Mouse (Mus musculus) brain, embryonic 18.5 days (tissue): ENCODE data around the gene Adam23.
A peak's percentile ranks its signal among the peaks of the same experiment; 100 is the strongest.

Source experiments
- DNase-seq: peaks from one replicate; pipeline ENCODE4 v3.0.0-alpha.2; 2012; ENCODE audit warnings: low read depth, low spot score

Adam23 gene

GRCm38 (mm10) chr1:63445656-63446046, at the start of gene Adam23:
Adam23 (plus strand) TSS chr1:63445891.
- peak; percentile 65 for DNase-seq

- DNase-seq = no peak
Observed at GRCm38 (mm10) chr1:63401130-63401529, 44.6 kb upstream of the Adam23 start.

GRCm38 (mm10) chr1:63403601-63404000, 42.1 kb upstream of the Adam23 start:
- no peak for DNase-seq

GRCm38 (mm10) chr1:63408344-63408743, 37.3 kb upstream of the Adam23 start:
- DNase-seq = no peak

GRCm38 (mm10) chr1:63418491-63418890, 27.2 kb upstream of the Adam23 start:
- no peak for DNase-seq

- DNase-seq = no peak
Observed at GRCm38 (mm10) chr1:63430668-63431067, 15.0 kb upstream of the Adam23 start.

GRCm38 (mm10) chr1:63431166-63431565, 14.5 kb upstream of the Adam23 start:
- no peak for DNase-seq

- no peak for DNase-seq
Observed at GRCm38 (mm10) chr1:63431842-63432241, 13.8 kb upstream of the Adam23 start.

- DNase-seq = no peak
Observed at GRCm38 (mm10) chr1:63434052-63434451, 11.6 kb upstream of the Adam23 start.

- DNase-seq = no peak
Observed at GRCm38 (mm10) chr1:63437529-63437928, 8.2 kb upstream of the Adam23 start.

- DNase-seq = no peak
Observed at GRCm38 (mm10) chr1:63442186-63442585, 3.5 kb upstream of the Adam23 start.

- no peak for DNase-seq
Observed at GRCm38 (mm10) chr1:63442616-63443015, 3.1 kb upstream of the Adam23 start.

- DNase-seq = no peak
Observed at GRCm38 (mm10) chr1:63445149-63445609, 512 bp upstream of the Adam23 start.

- DNase-seq = no peak
Observed at GRCm38 (mm10) chr1:63446047-63446704, 485 bp downstream of the Adam23 start.

GRCm38 (mm10) chr1:63446721-63447120, 1.0 kb downstream of the Adam23 start:
- DNase-seq = no peak

GRCm38 (mm10) chr1:63450091-63450490, 4.4 kb downstream of the Adam23 start:
- no peak for DNase-seq

- no peak for DNase-seq
Observed at GRCm38 (mm10) chr1:63453332-63453887, 7.7 kb downstream of the Adam23 start.

GRCm38 (mm10) chr1:63457801-63458519, 12.3 kb downstream of the Adam23 start:
- DNase-seq = no peak

- no peak for DNase-seq
Observed at GRCm38 (mm10) chr1:63459151-63459550, 13.5 kb downstream of the Adam23 start.

- no peak for DNase-seq
Observed at GRCm38 (mm10) chr1:63459926-63460325, 14.2 kb downstream of the Adam23 start.

GRCm38 (mm10) chr1:63464441-63464840, 18.8 kb downstream of the Adam23 start:
- no peak for DNase-seq

GRCm38 (mm10) chr1:63473272-63473671, 27.6 kb downstream of the Adam23 start:
- DNase-seq = no peak

GRCm38 (mm10) chr1:63473696-63474095, 28.0 kb downstream of the Adam23 start:
- DNase-seq = no peak
